In genomic region chr11:93273906-93274305, GRCm38 (mm10) we compare ENCODE assay signal across 11 mouse cellular contexts.
DNase-seq lines count a peak whose midpoint lies in the region; ATAC-seq and TF ChIP-seq lines count a peak whose summit lies in the region.
"Had no signal": no experiment of that assay in that cellular context is flagged by ENCODE, and none has a peak within 500 bp of the region (broad histone marks: within the 10 kb centered on the region; RNA-seq: fewer than 3 reads in every experiment).

No protein-coding gene starts in this region.

- H3K9ac ChIP-seq in heart, embryonic 15.5 days, result no peak overlapping the region
- no peak overlapping the region for H3K9ac ChIP-seq in heart, embryonic 12.5 days
- H3K9ac ChIP-seq in midbrain, postnatal 0 days (replicated peaks; ENCODE audit: low read length, poor library complexity, severe bottlenecking), result no peak overlapping the region
- H3K9ac ChIP-seq: hindbrain, embryonic 15.5 days had no signal

- WGBS in heart, embryonic 15.5 days, result 22% methylated on average over 6 of the region's 6 CpGs
- WGBS in heart, embryonic 12.5 days, result 25% methylated on average over 6 of the region's 6 CpGs
- 65% methylated on average over 6 of the region's 6 CpGs for WGBS in midbrain, postnatal 0 days
- WGBS in midbrain, embryonic 10.5 days, result 71% methylated on average over 6 of the region's 6 CpGs

- H3K27ac ChIP-seq in heart, embryonic 15.5 days, result no peak overlapping the region
- H3K27ac ChIP-seq in heart, embryonic 12.5 days (ENCODE audit: poor library complexity, severe bottlenecking), result no peak overlapping the region
- no peak overlapping the region for H3K27ac ChIP-seq in midbrain, postnatal 0 days (ENCODE audit: low read depth, low read length)
- H3K27ac ChIP-seq in midbrain, embryonic 10.5 days (replicated peaks), result no peak overlapping the region
- H3K27ac ChIP-seq: hindbrain, embryonic 15.5 days had no signal

- no peak overlapping the region for H3K4me2 ChIP-seq in heart, embryonic 15.5 days
- no peak overlapping the region for H3K4me2 ChIP-seq in heart, embryonic 12.5 days
- H3K4me2 ChIP-seq in midbrain, postnatal 0 days (ENCODE audit: low read depth, low read length, poor library complexity, severe bottlenecking), result no peak overlapping the region
- H3K4me2 ChIP-seq: hindbrain, embryonic 15.5 days had no signal

- intact Hi-C loops in left cerebral cortex, postnatal 10 days (cut with DNase I), result loop anchor here (10.0 kb wide), 1 partner anchor 129 kb away; no protein-coding TSS in a partner anchor

- H3K36me3 ChIP-seq in heart, embryonic 15.5 days, result no peaks in the 10 kb centered on the region
- no peaks in the 10 kb centered on the region for H3K36me3 ChIP-seq in heart, embryonic 12.5 days
- H3K36me3 ChIP-seq in midbrain, postnatal 0 days (ENCODE audit: insufficient read depth, low read length), result no peaks in the 10 kb centered on the region
- no peaks in the 10 kb centered on the region for H3K36me3 ChIP-seq in midbrain, embryonic 10.5 days
- H3K36me3 ChIP-seq: hindbrain, embryonic 15.5 days had no signal

- H3K9me3 ChIP-seq in heart, embryonic 15.5 days (replicated peaks), result no peaks in the 10 kb centered on the region
- H3K9me3 ChIP-seq in heart, embryonic 12.5 days (replicated peaks), result no peaks in the 10 kb centered on the region
- no peaks in the 10 kb centered on the region for H3K9me3 ChIP-seq in midbrain, postnatal 0 days (ENCODE audit: low read length)
- H3K9me3 ChIP-seq in midbrain, embryonic 10.5 days (replicated peaks), result no peaks in the 10 kb centered on the region
- H3K9me3 ChIP-seq: hindbrain, embryonic 15.5 days had no signal

- H3K4me3 ChIP-seq in heart, embryonic 15.5 days, result no peak overlapping the region
- H3K4me3 ChIP-seq in heart, embryonic 12.5 days, result no peak overlapping the region
- H3K4me3 ChIP-seq in midbrain, postnatal 0 days (ENCODE audit: low read depth, low read length), result no peak overlapping the region
- no peak overlapping the region for H3K4me3 ChIP-seq in midbrain, embryonic 10.5 days
- H3K4me3 ChIP-seq: hindbrain, embryonic 15.5 days had no signal

- TF ChIP-seq CTCF in midbrain, postnatal 0 days (IDR thresholded peaks at IDR 0.05), result no peak

- H3K27me3 ChIP-seq in heart, embryonic 15.5 days, result no peaks in the 10 kb centered on the region
- no peaks in the 10 kb centered on the region for H3K27me3 ChIP-seq in heart, embryonic 12.5 days (replicated peaks)
- no peaks in the 10 kb centered on the region for H3K27me3 ChIP-seq in midbrain, postnatal 0 days (ENCODE audit: insufficient read depth, low read length)
- H3K27me3 ChIP-seq in midbrain, embryonic 10.5 days (ENCODE audit: low read depth, poor library complexity, severe bottlenecking), result no peaks in the 10 kb centered on the region
- H3K27me3 ChIP-seq: hindbrain, embryonic 15.5 days had no signal

- H3K4me1 ChIP-seq in heart, embryonic 15.5 days (replicated peaks), result no peaks in the 10 kb centered on the region
- no peaks in the 10 kb centered on the region; the same call in 1 of the 2 replicates for H3K4me1 ChIP-seq in heart, embryonic 12.5 days (replicated peaks)
- peaks cover 3% of the 10 kb centered on the region for H3K4me1 ChIP-seq in midbrain, postnatal 0 days (ENCODE audit: insufficient read depth, low read length)
- H3K4me1 ChIP-seq in midbrain, embryonic 10.5 days, result peaks cover 8% of the 10 kb centered on the region; the same call in 1 of the 2 replicates

- peak; percentile 41 for DNase-seq in lung, postnatal 10 days
- no peak for DNase-seq in lung, adult 18-20 months
- peak; percentile 33 to 55 for DNase-seq in left cerebral cortex, postnatal 10 days (ENCODE audit: extremely low spot score in 1 of 2, low spot score in 2 of 2)
- DNase-seq in midbrain, postnatal 0 days (ENCODE audit: low spot score), result no peak
- DNase-seq in midbrain, embryonic 10.5 days (ENCODE audit: low spot score), result no peak
- DNase-seq: gastrocnemius, postnatal 10 days had no signal

- peak; percentile 81 for ATAC-seq in heart, embryonic 15.5 days (replicated peaks; ENCODE audit: insufficient number of reproducible peaks, insufficient read depth, low FRiP score, low read depth)
- ATAC-seq in heart, embryonic 12.5 days (ENCODE audit: insufficient number of reproducible peaks, low FRiP score), result no peak
- no peak for ATAC-seq in midbrain, postnatal 0 days (ENCODE audit: low FRiP score)
- ATAC-seq in inflammation-experienced regulatory T-cells, adult 6 months, result no peak
- ATAC-seq: CD4-positive, CD25-positive, alpha-beta regulatory T cell, adult 4 months had no signal

Comparison
In these comparisons a context has a peak if more than half of its experiments do, and no peak if none do; other contexts are left out.
1. DNase-seq: peak in lung, postnatal 10 days (single experiment) and left cerebral cortex, postnatal 10 days (2 of 2); none in lung, adult 18-20 months (0 of 2), midbrain, postnatal 0 days (single experiment) and midbrain, embryonic 10.5 days (single experiment).